Mouse (Mus musculus) bone marrow macrophage, adult 2 months (primary cell): ENCODE measurements around the gene Top3a.

ENCODE experiments used
- CTCF ChIP-seq: IDR thresholded peaks from 2 replicates; pipeline ENCODE4 v1.5.1; 2012; ENCODE audit warnings: low read depth, mild to moderate bottlenecking, low read length, moderate library complexity
- POLR2A ChIP-seq: IDR thresholded peaks from 2 replicates; pipeline ENCODE4 v1.6.1; 2012; ENCODE audit warnings: mild to moderate bottlenecking, low read depth, low read length, borderline replicate concordance

- no peak for TF ChIP-seq CTCF
- no peak for TF ChIP-seq POLR2A
Measured at GRCm38 (mm10) chr11:60700320-60701185, 76.6 kb downstream of the Top3a start.
